Mouse (Mus musculus): ENCODE data around the gene Tlx1.
A peak's percentile ranks its signal among the peaks of the same experiment; 100 is the strongest.

Gene Tlx1

DNA sequence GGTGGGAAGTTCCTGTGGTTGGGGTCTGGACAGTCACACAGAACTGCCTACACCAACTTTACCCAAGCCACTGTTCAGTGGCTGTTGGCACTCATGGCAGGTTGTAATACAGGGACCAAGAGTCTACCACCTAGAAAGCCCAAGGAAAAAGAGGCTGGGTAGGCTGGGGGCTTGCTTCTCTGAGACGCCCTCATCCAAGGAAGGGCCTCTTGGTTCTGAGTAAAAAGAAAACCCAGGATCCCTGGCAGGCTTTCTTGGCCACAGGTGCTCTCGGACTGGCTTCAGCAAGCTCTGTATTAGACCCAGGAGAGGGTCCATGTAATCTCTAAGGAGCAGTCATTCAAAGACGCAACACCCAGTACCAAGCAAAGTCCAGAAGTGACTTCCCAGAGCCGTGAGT, 7.7 kb downstream of the Tlx1 start:
- DNase-seq (ENCODE audit: extremely low read depth, low read depth, low spot score), result no peak

DNA sequence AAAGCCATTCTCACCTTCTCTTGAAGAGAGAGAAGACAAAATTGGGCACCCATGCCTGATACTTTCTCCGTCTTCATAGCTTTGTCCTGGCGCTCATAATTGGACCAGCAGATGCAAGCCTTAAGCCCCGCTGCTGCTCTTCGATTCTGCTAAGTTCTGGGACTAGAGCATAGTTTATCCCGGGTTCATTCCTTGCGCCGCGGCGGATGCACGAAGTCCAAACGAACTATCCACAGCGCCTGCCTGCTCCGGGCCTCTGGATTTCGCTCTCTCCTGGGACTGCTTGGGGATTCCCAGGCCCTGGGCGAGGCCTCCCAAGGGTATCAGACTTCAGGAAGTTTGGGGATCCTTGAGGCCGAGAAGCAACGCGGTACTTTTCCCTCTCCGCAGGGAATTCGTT, 8.4 kb downstream of the Tlx1 start:
- no peak for DNase-seq (ENCODE audit: extremely low read depth, low read depth, low spot score)

DNA sequence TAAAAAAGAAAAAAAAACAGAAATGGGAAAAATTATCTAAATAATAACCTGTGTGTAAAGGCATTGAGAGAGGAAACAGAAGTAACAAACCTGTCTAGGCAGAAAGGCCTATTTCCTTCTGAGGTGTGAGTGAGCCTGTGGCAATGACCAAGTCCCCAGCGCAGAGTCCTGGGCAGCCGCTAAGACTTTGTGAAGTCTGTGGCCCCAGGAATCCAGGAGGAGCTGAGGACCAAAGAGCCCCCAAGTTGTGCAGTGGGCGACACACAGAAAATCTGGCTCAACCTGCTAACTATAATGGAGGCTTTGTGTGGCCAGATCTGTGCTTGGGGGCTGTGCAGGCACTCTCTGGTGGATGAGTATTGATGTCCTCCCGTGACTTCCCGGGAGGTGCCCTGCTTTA, 9.0 kb downstream of the Tlx1 start:
- DNase-seq (ENCODE audit: extremely low read depth, low read depth, low spot score), result no peak

DNA sequence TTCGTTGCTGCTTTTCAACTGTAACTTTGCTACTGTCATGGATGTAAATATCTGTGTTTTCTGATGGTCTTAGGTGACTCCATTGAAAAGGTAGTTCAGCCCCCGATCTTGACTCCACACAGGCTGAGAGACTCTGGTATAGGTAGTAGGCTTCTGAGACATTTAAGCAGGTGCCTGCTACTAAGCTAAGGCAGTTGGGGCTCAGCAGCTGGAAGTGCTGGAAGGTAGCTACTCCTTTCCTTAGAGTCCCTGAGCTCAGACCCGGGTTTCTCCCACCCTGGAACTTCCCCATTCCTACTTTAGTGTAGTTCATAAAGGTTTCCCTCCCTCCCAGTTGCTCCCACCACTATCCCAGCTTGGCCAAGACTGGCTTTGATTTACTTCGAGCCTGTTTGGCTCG, 9.5 kb downstream of the Tlx1 start:
- DNase-seq (ENCODE audit: extremely low read depth, low read depth, low spot score), result no peak

DNA sequence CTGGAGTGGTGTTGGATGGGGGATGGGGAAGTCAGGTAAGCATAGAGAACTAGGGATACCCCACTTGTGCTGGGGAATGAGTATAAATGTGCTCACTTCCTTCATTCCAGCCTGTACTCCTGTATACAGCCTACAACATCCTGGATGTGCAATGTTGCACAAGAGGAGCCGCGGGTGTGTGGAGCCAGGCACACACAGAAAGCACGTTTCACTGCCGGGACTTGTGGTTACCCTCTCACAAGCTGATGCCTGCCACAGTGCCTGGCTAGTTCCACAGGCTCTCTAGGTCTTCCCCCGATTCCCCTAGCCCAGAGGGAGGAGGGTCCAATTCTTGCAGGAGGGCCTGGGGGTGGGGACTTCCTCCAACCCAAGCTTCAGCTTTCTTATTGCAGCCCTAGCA, 10.0 kb downstream of the Tlx1 start:
- DNase-seq (ENCODE audit: extremely low read depth, low read depth, low spot score), result no peak

GRCm38 (mm10) chr19:45161093-45161492, 10.6 kb downstream of the Tlx1 start:
- no peak for DNase-seq (ENCODE audit: extremely low read depth, low read depth, low spot score)

GRCm38 (mm10) chr19:45162181-45162580, 11.7 kb downstream of the Tlx1 start:
- DNase-seq (ENCODE audit: extremely low read depth, low read depth, low spot score), result no peak

GRCm38 (mm10) chr19:45162871-45163270, 12.4 kb downstream of the Tlx1 start:
- DNase-seq (ENCODE audit: extremely low read depth, low read depth, low spot score), result no peak

- no peak for DNase-seq (ENCODE audit: extremely low read depth, low read depth, low spot score)
Observed at GRCm38 (mm10) chr19:45170451-45170850, 20.0 kb downstream of the Tlx1 start.

DNA sequence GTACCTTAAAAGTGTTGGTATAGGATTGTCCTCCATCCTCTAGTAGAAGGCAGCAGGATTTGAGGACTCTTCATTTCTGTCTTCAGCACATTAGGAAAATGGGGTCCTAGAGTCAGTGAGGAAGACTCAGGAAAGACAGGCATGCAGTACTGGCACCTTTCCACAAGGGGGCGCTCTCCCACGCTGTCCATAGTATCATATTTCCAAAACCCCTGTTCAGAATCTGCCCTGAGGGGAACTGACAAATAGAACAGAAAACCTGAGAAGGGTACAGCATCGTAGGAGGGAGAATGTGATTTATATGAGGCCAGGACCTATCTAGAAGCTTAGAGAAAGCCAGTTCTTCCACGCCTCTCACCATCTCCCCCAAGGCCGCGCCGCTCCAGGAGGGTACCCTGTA, 24.3 kb downstream of the Tlx1 start:
- no peak for DNase-seq (ENCODE audit: extremely low read depth, low read depth, low spot score)

DNA sequence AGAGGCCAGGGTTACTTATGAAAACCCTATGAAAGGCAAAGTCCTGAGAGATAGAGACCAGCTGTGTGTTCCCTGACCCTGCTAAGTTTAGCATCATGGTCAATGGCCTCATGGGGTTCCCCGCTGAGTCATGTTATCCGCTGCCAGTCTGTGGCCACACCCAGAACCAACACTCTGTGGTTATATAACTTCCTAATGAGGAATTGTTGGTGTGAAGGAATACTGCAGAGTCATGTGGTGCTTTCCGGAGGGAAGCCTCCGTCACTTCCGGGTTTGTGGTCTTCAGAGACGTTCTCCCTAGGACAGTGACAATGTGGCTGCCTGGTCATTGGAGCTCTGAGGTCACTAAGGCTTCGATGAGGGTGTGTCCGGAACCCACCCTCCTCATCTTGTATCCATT, 25.8 kb downstream of the Tlx1 start:
- DNase-seq (ENCODE audit: extremely low read depth, low read depth, low spot score), result no peak

DNA sequence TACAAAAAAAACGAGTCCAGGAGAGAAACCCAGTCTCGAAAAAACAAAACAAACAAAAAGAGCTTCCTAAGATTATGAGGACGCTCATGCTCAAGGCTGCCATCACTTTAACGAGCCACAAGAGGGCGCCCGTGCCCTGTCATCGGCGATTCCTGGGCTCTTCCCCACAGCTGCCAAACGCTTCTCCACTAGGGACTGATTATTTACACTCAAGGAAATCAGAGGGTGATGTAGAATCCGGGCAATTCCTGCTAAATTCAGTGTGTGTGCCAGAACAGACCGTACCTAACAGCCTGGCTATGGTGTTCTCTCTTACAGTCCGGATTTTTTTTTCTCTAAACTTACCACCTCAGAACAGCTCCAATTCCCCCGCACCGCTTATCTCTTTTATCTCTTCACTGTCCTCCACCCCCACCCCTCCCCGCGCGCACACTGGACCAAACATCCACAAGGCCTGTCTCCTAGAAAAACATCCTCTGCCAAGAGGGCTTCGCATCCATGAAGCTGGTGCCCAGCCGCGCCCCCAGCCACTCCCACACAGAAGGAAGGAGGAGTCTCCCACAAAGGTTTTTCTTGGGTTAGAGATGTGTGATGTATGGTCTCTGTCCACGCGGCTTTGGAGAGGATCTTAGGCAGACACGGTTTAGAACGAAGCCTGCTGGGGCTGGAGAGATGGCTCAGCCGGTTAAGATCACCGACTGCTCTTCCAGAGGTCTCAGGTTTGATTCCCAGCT, 26.7 kb downstream of the Tlx1 start:
- no peak for DNase-seq (ENCODE audit: extremely low read depth, low read depth, low spot score)

- DNase-seq (ENCODE audit: extremely low read depth, low read depth, low spot score), result no peak
Observed at GRCm38 (mm10) chr19:45179451-45179850, 29.0 kb downstream of the Tlx1 start.

DNA sequence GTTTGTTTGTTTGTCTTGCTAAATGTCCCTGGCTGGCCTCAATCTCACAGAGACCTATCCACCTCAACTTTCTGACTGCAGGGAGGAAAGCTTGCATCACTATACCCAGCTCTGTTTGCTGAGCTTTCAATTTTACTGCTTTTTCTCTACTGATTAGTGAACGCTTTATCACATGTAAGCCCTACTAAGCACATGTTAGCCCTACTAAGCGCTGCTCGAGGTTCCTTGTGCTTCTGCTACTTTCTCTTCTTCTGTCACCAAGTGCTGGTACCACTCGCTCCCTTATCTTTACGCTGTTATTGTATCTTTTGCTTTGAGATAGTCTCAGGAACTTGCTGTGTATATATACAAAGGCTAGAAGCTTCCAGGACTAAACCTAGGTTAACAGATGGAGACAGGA, 30.0 kb downstream of the Tlx1 start:
- DNase-seq (ENCODE audit: extremely low read depth, low read depth, low spot score), result no peak

- DNase-seq (ENCODE audit: extremely low read depth, low read depth, low spot score), result no peak
Observed at GRCm38 (mm10) chr19:45194651-45195050, 44.2 kb downstream of the Tlx1 start.

DNA sequence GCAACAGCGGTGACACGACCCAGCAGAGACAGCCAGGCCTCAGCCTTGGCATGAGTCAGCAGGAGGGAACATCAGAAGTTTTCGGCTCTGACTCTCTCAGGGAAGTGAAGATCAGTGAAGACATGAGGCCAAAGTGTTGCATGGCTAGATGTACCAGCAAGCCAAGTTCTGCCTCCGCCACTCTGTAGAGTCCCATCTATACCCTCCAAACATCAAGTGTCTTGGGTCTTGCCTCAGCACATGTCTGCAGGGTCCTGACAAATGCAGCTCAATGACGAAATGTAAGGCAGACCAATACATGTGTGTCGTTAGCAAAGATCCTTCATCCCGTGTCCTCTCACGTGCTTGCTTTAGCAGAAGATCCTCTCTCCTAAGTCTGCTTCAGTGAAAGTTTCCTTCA, 46.5 kb downstream of the Tlx1 start:
- DNase-seq (ENCODE audit: extremely low read depth, low read depth, low spot score), result no peak

DNA sequence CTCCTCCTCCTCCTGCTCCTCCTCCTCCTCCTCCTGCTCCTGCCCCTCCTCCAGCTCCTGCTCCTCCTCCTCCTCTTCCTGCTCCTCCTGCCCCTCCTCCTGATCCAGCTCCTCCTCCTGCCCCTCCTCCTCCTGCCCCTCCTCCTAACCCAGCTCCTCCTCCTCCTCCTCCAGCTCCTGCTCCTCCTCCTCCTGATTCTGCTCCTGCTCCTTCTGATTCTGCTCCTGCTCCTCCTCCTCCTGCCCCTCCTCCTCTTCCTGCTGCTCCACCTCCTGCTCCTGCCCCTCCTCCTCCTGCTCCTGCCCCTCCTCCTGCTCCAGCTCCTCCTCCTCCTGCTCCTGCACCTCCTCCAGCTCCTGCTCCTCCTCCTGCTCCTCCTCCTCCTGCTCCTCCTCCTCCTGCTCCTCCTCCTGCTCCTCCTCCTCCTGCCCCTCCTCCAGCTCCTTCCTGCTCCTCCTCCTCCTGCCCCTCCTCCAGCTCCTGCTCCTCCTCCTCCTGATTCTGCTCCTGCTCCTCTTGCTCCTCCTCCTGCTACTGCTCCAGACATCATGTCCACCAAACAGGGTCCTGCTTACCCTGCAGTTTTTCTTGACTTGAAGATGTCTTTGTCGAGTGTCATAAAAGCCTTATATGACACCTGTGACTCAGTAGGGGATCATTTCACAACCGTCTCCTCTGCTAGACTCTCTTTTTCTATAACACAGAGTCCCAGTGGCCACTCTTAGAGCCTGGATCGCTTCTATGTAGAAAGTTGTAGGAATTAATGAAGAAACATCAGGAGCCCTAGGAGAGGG, 55.0 kb downstream of the Tlx1 start:
- peak; percentile 21 for DNase-seq (ENCODE audit: extremely low read depth, low read depth, low spot score)

All from fat pad, adult 2 months (tissue).